Mouse (Mus musculus): ENCODE results near the gene Tbrg1.

- TF ChIP-seq CTCF (conservative IDR thresholded peaks at IDR 0.05; ENCODE audit: insufficient read depth, insufficient read length, low read depth, low read length) (no peak), POLR2A (IDR thresholded peaks at IDR 0.05; ENCODE audit: low read depth, low read length) (no peak)
Measured at GRCm38 (mm10) chr9:37681123-37681522, 24.0 kb upstream of the Tbrg1 start.

Measured in kidney, adult 2 months (tissue).